Mouse (Mus musculus): Measurements from ENCODE around the gene Ece1. TPM values are rescaled to one million over a fixed set of nuclear protein-coding genes. Genes with fewer than 3 reads are reported as not detected.
"Not testable (repeated sequence)": the region's sequence is repeated elsewhere in the genome, so short reads cannot be mapped to it uniquely, and the experiment has no call there.

Gene Ece1
- polyA plus RNA-seq, 1 experiment from 2014 or later: 32.6 TPM

- Histone ChIP-seq H3K27me3 (peaks cover 6% of the 10 kb centered on the region; the same call in 1 of the 2 replicates), H3K27ac (replicated peaks) (no peak overlapping the region), H3K9ac (no peak overlapping the region), H3K4me2 (no peak overlapping the region), H3K4me3 (no peak overlapping the region), H3K9me3 (no peaks in the 10 kb centered on the region), H3K36me3 (no peaks in the 10 kb centered on the region), H3K4me1 (replicated peaks) (peaks cover 5% of the 10 kb centered on the region)
- ATAC-seq (ENCODE audit: low read depth): no peak
- WGBS: 85% methylated on average over 11 of the region's 11 CpGs
These were observed 30.4 kb upstream of the Ece1 start for GRCm38 (mm10) chr4:137831598-137831997.

GRCm38 (mm10) chr4:137835624-137836337 lies 26.3 kb upstream of the Ece1 start:
- peak overlapping the region; percentile 39 for H3K4me2 ChIP-seq
- H3K4me1 ChIP-seq (replicated peaks): peaks cover 5% of the 10 kb centered on the region
- no peak overlapping the region for H3K27ac ChIP-seq (replicated peaks)
- WGBS: 13% methylated on average over 14 of the region's 14 CpGs
- H3K9ac ChIP-seq: no peak overlapping the region
- ATAC-seq (ENCODE audit: low read depth): peak; percentile 97
- no peaks in the 10 kb centered on the region for H3K9me3 ChIP-seq
- no peaks in the 10 kb centered on the region for H3K36me3 ChIP-seq
- no peak overlapping the region for H3K4me3 ChIP-seq
- peaks cover 3% of the 10 kb centered on the region; the same call in 1 of the 2 replicates for H3K27me3 ChIP-seq

GRCm38 (mm10) chr4:137836741-137837140 lies 25.3 kb upstream of the Ece1 start:
- no peak for ATAC-seq (ENCODE audit: low read depth)
- H3K9ac ChIP-seq: no peak overlapping the region
- no peak overlapping the region for H3K27ac ChIP-seq (replicated peaks)

GRCm38 (mm10) chr4:137837792-137838191 lies 24.2 kb upstream of the Ece1 start:
- 85% methylated on average over 8 of the region's 8 CpGs for WGBS
- Histone ChIP-seq H3K4me3 (no peak overlapping the region), H3K27me3 (peaks cover 3% of the 10 kb centered on the region; the same call in 1 of the 2 replicates), H3K9me3 (no peaks in the 10 kb centered on the region), H3K27ac (replicated peaks) (no peak overlapping the region), H3K36me3 (no peaks in the 10 kb centered on the region), H3K4me2 (no peak overlapping the region), H3K4me1 (replicated peaks) (peaks cover 5% of the 10 kb centered on the region), H3K9ac (no peak overlapping the region)
- ATAC-seq (ENCODE audit: low read depth): no peak

More at GRCm38 (mm10) chr4:137836741-137837140, 25.3 kb upstream of the Ece1 start:
- Histone ChIP-seq H3K4me3 (no peak overlapping the region), H3K27me3 (peaks cover 3% of the 10 kb centered on the region; the same call in 1 of the 2 replicates), H3K9me3 (no peaks in the 10 kb centered on the region), H3K4me1 (replicated peaks) (peaks cover 5% of the 10 kb centered on the region), H3K36me3 (no peaks in the 10 kb centered on the region), H3K4me2 (no peak overlapping the region)
- 88% methylated on average over 5 of the region's 5 CpGs for WGBS

GRCm38 (mm10) chr4:137838791-137839190 lies 23.2 kb upstream of the Ece1 start:
- ATAC-seq (ENCODE audit: low read depth): no peak
- H3K4me2 ChIP-seq: no peak overlapping the region
- peaks cover 3% of the 10 kb centered on the region; the same call in 1 of the 2 replicates for H3K27me3 ChIP-seq
- H3K4me3 ChIP-seq: no peak overlapping the region
- H3K36me3 ChIP-seq: no peaks in the 10 kb centered on the region
- no peak overlapping the region for H3K27ac ChIP-seq (replicated peaks)
- no peak overlapping the region for H3K9ac ChIP-seq
- H3K4me1 ChIP-seq (replicated peaks): peaks cover 5% of the 10 kb centered on the region
- H3K9me3 ChIP-seq: no peaks in the 10 kb centered on the region
- 85% methylated on average over 2 of the region's 2 CpGs for WGBS

- Histone ChIP-seq H3K27ac (replicated peaks) (no peak overlapping the region), H3K4me1 (replicated peaks) (peaks cover 5% of the 10 kb centered on the region)
- 83% methylated on average over 5 of the region's 5 CpGs for WGBS
These were observed 22.6 kb upstream of the Ece1 start for GRCm38 (mm10) chr4:137839452-137839851.

GRCm38 (mm10) chr4:137844656-137845055 lies 17.4 kb upstream of the Ece1 start:
- H3K36me3 ChIP-seq: no peaks in the 10 kb centered on the region
- H3K4me1 ChIP-seq (replicated peaks): no peaks in the 10 kb centered on the region
- no peak overlapping the region for H3K9ac ChIP-seq
- no peak overlapping the region for H3K27ac ChIP-seq (replicated peaks)
- H3K4me2 ChIP-seq: no peak overlapping the region
- no peaks in the 10 kb centered on the region for H3K27me3 ChIP-seq
- no peak overlapping the region for H3K4me3 ChIP-seq
- 20% methylated on average over 11 of the region's 11 CpGs for WGBS
- peak; percentile 53; the same call in 1 of the 2 replicates for ATAC-seq (ENCODE audit: low read depth)
- peaks cover 4% of the 10 kb centered on the region; the same call in 1 of the 2 replicates for H3K9me3 ChIP-seq

More at GRCm38 (mm10) chr4:137839452-137839851, 22.6 kb upstream of the Ece1 start:
- ATAC-seq (ENCODE audit: low read depth): no peak
- Histone ChIP-seq H3K9ac (no peak overlapping the region), H3K4me2 (no peak overlapping the region), H3K9me3 (no peaks in the 10 kb centered on the region), H3K36me3 (no peaks in the 10 kb centered on the region), H3K4me3 (no peak overlapping the region), H3K27me3 (peaks cover 3% of the 10 kb centered on the region; the same call in 1 of the 2 replicates)

- WGBS: 92% methylated on average over 8 of the region's 8 CpGs
- not testable (repeated sequence) for ATAC-seq (ENCODE audit: low read depth)
These were observed 14.4 kb upstream of the Ece1 start for GRCm38 (mm10) chr4:137847651-137848050.

GRCm38 (mm10) chr4:137850161-137850560 lies 11.9 kb upstream of the Ece1 start:
- no peak for ATAC-seq (ENCODE audit: low read depth)
- 92% methylated on average over 6 of the region's 6 CpGs for WGBS
- no peak overlapping the region for H3K27ac ChIP-seq (replicated peaks)

More at GRCm38 (mm10) chr4:137847651-137848050, 14.4 kb upstream of the Ece1 start:
- not testable (repeated sequence) for H3K27ac ChIP-seq (replicated peaks); H3K36me3 ChIP-seq; H3K4me1 ChIP-seq (replicated peaks); H3K9me3 ChIP-seq; H3K4me3 ChIP-seq; H3K9ac ChIP-seq; H3K4me2 ChIP-seq; H3K27me3 ChIP-seq

GRCm38 (mm10) chr4:137851484-137851883 lies 10.6 kb upstream of the Ece1 start:
- ATAC-seq (ENCODE audit: low read depth): no peak
- Histone ChIP-seq H3K4me3 (no peak overlapping the region), H3K27ac (replicated peaks) (no peak overlapping the region), H3K9me3 (peaks cover 8% of the 10 kb centered on the region; the same call in 1 of the 2 replicates), H3K9ac (no peak overlapping the region), H3K4me2 (no peak overlapping the region), H3K4me1 (replicated peaks) (0 out of 2 replicates have a peak, but pooled peaks cover 4% of the 10 kb centered on the region), H3K36me3 (no peaks in the 10 kb centered on the region), H3K27me3 (no peaks in the 10 kb centered on the region)
- WGBS: 59% methylated on average over 2 of the region's 2 CpGs

More at GRCm38 (mm10) chr4:137850161-137850560, 11.9 kb upstream of the Ece1 start:
- Histone ChIP-seq H3K9ac (no peak overlapping the region), H3K4me2 (no peak overlapping the region), H3K36me3 (no peaks in the 10 kb centered on the region), H3K27me3 (no peaks in the 10 kb centered on the region), H3K4me3 (no peak overlapping the region), H3K9me3 (peaks cover 8% of the 10 kb centered on the region; the same call in 1 of the 2 replicates), H3K4me1 (replicated peaks) (no peaks in the 10 kb centered on the region)

GRCm38 (mm10) chr4:137853822-137854221 lies 8.2 kb upstream of the Ece1 start:
- Histone ChIP-seq H3K4me3 (no peak overlapping the region), H3K9ac (no peak overlapping the region), H3K4me1 (replicated peaks) (0 out of 2 replicates have a peak, but pooled peaks cover 4% of the 10 kb centered on the region), H3K27me3 (no peaks in the 10 kb centered on the region), H3K27ac (replicated peaks) (no peak overlapping the region), H3K36me3 (no peaks in the 10 kb centered on the region), H3K4me2 (no peak overlapping the region), H3K9me3 (0 out of 2 replicates have a peak, but pooled peaks cover 4% of the 10 kb centered on the region)
- ATAC-seq (ENCODE audit: low read depth): no peak
- 93% methylated on average over 6 of the region's 6 CpGs for WGBS

- WGBS: 52% methylated on average over 9 of the region's 9 CpGs
- H3K36me3 ChIP-seq: no peaks in the 10 kb centered on the region
- ATAC-seq (ENCODE audit: low read depth): no peak
- 0 out of 2 replicates have a peak, but pooled peaks cover 4% of the 10 kb centered on the region for H3K4me1 ChIP-seq (replicated peaks)
- no peaks in the 10 kb centered on the region for H3K9me3 ChIP-seq
- H3K27me3 ChIP-seq: no peaks in the 10 kb centered on the region
- H3K4me3 ChIP-seq: no peak overlapping the region
- H3K4me2 ChIP-seq: no peak overlapping the region
- H3K9ac ChIP-seq: no peak overlapping the region
- H3K27ac ChIP-seq (replicated peaks): no peak overlapping the region
These were observed 6.2 kb upstream of the Ece1 start for GRCm38 (mm10) chr4:137855741-137856341.

Measured in neural tube, embryonic 13.5 days (tissue).